Mouse (Mus musculus): ENCODE measurements around the gene Rnaseh2c.

DNA sequence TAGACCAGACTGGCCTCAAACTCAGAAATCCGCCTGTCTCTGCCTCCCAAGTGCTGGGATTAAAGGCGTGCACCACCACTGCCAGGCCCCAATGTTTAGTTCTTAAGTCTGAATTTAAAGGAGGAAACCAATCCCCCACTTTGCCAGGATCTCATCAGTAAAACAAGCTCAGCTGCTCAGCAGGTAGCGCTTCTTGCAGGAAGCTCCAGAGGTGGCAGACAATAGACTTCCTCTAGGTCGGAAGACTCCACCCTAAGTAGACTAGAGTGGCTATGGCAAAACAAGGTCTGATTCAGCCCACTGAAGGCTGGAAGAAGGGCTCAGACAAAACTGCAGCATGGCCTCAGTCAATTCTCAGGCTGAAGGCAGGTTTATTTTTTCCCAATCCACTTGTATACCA lies 21.7 kb upstream of the Rnaseh2c start:
- TF ChIP-seq CTCF (IDR thresholded peaks at IDR 0.05; ENCODE audit: control insufficient read depth, insufficient read depth, insufficient replicate concordance, low read depth, low read length) (no peak), POLR2A (IDR thresholded peaks at IDR 0.05; ENCODE audit: control insufficient read depth, low read depth, low read length) (no peak)

All from testis, adult 2 months (tissue).